Mouse (Mus musculus) spleen, adult 2 months (tissue): ENCODE results near the gene Peg3.

Source experiments
- CTCF ChIP-seq: fragments of 200-500 bp; IDR thresholded peaks from 2 replicates; pipeline ENCODE4 v1.5.1; 2011; ENCODE audit warnings: mild to moderate bottlenecking, inconsistent platforms; ENCODE audit not compliant: insufficient read depth, insufficient read length, insufficient replicate concordance; ENCODE audit errors: extremely low read depth
- POLR2A ChIP-seq: fragments of 200-500 bp; IDR thresholded peaks from 2 replicates; pipeline ENCODE4 v1.6.1; 2011; ENCODE audit warnings: low read depth, low read length, inconsistent platforms

- no peak for TF ChIP-seq POLR2A
- no peak for TF ChIP-seq CTCF
These were observed 29.5 kb upstream of the Peg3 start for GRCm38 (mm10) chr7:6759698-6760097.
